Mouse (Mus musculus) liver, postnatal 0 days (tissue): Measurements from ENCODE around the gene Abcf2. TPM values are rescaled to one million over a fixed set of nuclear protein-coding genes. Genes with fewer than 3 reads are reported as not detected.

Experiments
- ATAC-seq: fragments of 200-750 bp; cut with Nextera tagmentation; 2 replicates; pipeline ENCODE4 v1.8.0; 2017; ENCODE audit warnings: mild to moderate bottlenecking, moderate library complexity
- DNase-seq: peaks from one replicate; pipeline ENCODE4 v3.0.0-alpha.2; 2016
- H3K27ac ChIP-seq: fragments of 300-500 bp; sonication (generic); 2 replicates; pipeline ENCODE4 v1.5.1; 2014; ENCODE audit warnings: antibody characterized with exemption, moderate library complexity, mild to moderate bottlenecking, low read depth
- H3K27me3 ChIP-seq: fragments of 300-500 bp; sonication (generic); 2 replicates; pipeline ENCODE4 v1.6.1; 2014; ENCODE audit warnings: low read length, control low read depth, mixed read lengths; ENCODE audit not compliant: insufficient read depth
- H3K36me3 ChIP-seq: fragments of 300-500 bp; sonication (generic); replicated peaks from 2 replicates; pipeline ENCODE4 v1.6.1; 2014; ENCODE audit warnings: mild to moderate bottlenecking, control low read depth, low read length, moderate library complexity, mixed read lengths; ENCODE audit not compliant: insufficient read depth
- H3K4me1 ChIP-seq: fragments of 300-500 bp; sonication (generic); 2 replicates; pipeline ENCODE4 v1.6.1; 2014; ENCODE audit warnings: antibody characterized with exemption, mild to moderate bottlenecking, control low read depth; ENCODE audit not compliant: insufficient read depth
- H3K4me2 ChIP-seq: fragments of 300-500 bp; sonication (generic); 2 replicates; pipeline ENCODE4 v1.6.1; 2014; ENCODE audit warnings: low read depth, mild to moderate bottlenecking, low read length, moderate library complexity, mixed read lengths
- H3K4me3 ChIP-seq: fragments of 300-500 bp; sonication (generic); 2 replicates; pipeline ENCODE4 v1.5.1; 2014; ENCODE audit warnings: low read depth, low read length
- H3K9ac ChIP-seq: fragments of 300-500 bp; sonication (generic); replicated peaks from 2 replicates; pipeline ENCODE4 v1.6.1; 2014; ENCODE audit warnings: mild to moderate bottlenecking, moderate library complexity
- H3K9me3 ChIP-seq: fragments of 300-500 bp; sonication (generic); 2 replicates; pipeline ENCODE4 v1.6.1; 2016; ENCODE audit warnings: mild to moderate bottlenecking, control low read depth, low read length, mixed read lengths
- CTCF ChIP-seq: sonication (generic); IDR thresholded peaks from 2 replicates; pipeline ENCODE4 v1.5.1; 2016; ENCODE audit warnings: antibody characterized with exemption, low read depth
- EP300 ChIP-seq: IDR thresholded peaks from 2 replicates; pipeline ENCODE4 v1.6.1; 2016; ENCODE audit warnings: antibody characterized with exemption, low read depth, mild to moderate bottlenecking
- WGBS: fragments of 180-500 bp; shearing (Covaris S2); extraction: QIAGEN DNeasy Blood & Tissue Kit; methylation state at CpG from one replicate; pipeline ENCODE4 v1.1.7; 2014; ENCODE audit not compliant: insufficient replicate concordance; 5-methylcytosine and 5-hydroxymethylcytosine counted together
- polyA plus RNA-seq: library from polyadenylated mRNA; unstranded; fragments of >200 nt; fragmentation: Nextera tagmentation; extraction: Ambion mirVana; gene quantifications from 2 replicates; pipeline ENCODE4 v1.2.1, GENCODE M21; 2015

The Abcf2 gene
- polyA plus RNA-seq, 1 experiment from 2014 or later = 26.4 TPM

DNA sequence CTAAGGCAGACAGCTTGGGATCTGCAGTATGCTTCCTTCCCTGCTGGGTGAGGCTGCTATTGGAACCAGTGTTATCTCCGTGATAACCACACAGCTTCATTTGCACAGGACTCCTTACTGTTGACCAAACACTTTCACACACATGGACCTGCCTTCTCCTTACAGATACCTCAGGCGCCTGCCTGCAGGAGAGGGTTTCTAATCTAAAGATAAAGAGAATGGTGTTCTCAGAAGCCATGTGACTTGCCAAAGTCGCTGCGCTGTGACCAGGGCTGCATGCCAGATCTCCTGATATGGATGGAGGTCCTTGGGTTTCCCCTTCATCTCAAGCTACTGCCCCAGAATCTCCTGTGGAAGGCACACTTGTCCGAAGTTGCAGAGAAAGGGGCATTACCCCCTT, 32.1 kb upstream of the Abcf2 start:
- Histone ChIP-seq H3K27ac (no peak overlapping the region), H3K4me3 (no peak overlapping the region), H3K9ac (no peak overlapping the region), H3K27me3 (peaks cover 34% of the 10 kb centered on the region), H3K4me1 (peaks cover 5% of the 10 kb centered on the region; the same call in 1 of the 2 replicates), H3K4me2 (no peak overlapping the region), H3K36me3 (no peaks in the 10 kb centered on the region), H3K9me3 (no peaks in the 10 kb centered on the region)
- no peak for DNase-seq
- 27% methylated on average over 5 of the region's 5 CpGs for WGBS
- no peak for TF ChIP-seq CTCF
- no peak for TF ChIP-seq EP300
- no peak for ATAC-seq

DNA sequence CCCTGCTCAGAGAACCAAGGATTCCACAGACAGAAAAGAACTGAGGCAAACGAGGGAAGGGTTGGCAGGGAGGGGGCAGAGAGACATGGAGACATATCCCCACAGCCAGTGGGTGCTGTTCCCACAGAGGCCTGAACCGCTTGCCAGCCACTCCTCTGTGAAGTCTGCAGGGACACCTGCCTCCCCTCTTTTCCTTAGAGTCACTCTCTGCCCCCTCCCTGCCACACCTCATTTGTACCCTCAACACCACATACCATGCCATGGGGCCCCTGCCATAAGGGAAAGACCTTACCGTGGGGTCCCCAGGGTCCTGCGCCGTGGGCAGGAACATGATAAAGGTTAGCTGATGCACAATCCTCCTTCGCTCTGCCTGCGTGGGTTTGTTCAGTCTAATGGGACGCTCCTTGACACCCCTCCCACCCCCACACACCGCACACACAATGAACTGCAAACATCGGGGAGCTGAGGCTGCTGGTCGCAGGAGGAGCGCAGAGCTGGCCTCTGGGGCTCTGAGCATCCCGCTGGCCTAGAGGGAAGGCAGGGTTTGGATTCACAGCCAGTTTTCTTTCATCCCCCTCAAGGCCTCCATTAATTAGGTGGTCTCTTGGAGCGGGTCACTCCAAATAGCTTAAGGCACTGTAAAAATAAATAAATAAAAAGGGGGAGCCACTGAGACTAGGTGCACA, 28.9 kb upstream of the Abcf2 start:
- no peaks in the 10 kb centered on the region for H3K36me3 ChIP-seq
- no peak for TF ChIP-seq EP300
- TF ChIP-seq CTCF = no peak
- peaks cover 65% of the 10 kb centered on the region for H3K27me3 ChIP-seq
- no peak overlapping the region for H3K27ac ChIP-seq
- DNase-seq (no peak), ATAC-seq (no peak)
- peaks cover 22% of the 10 kb centered on the region for H3K4me1 ChIP-seq
- 53% methylated on average over 14 of the region's 14 CpGs for WGBS
- no peaks in the 10 kb centered on the region for H3K9me3 ChIP-seq
- H3K4me3 ChIP-seq = no peak overlapping the region
- H3K9ac ChIP-seq = no peak overlapping the region
- H3K4me2 ChIP-seq = no peak overlapping the region

DNA sequence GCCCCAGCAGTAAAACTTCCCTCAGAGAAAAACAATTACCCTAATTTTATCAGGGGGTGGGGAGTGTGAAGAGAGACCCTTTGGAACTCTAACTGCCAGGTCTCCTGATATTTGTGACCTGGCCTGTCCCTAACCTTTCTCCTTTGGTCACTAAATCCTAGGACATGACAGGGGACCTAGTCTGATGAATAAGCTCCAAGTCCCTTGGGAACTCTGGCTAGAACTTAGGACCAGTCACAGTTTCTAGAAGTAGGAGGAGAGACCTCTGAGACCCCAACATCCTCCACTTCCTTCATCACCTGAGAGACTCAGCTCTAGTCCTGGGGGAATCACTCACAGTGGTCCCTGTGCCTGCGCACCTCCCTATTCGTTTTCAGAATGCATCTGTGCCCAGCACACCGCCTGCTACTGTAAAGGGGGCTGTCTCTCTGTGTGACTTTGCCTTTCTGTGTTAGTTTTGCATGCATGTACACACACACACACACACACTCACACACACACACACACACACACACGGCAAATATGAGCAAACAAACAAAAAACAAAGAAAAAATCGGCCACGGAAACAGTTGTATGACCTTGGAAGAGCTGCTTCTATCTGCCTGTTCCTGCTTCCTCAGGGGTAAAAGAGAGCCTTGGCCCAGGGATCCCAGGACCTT, 28.2 kb upstream of the Abcf2 start:
- ATAC-seq (no peak), DNase-seq (no peak)
- Histone ChIP-seq H3K36me3 (no peaks in the 10 kb centered on the region), H3K4me1 (peaks cover 22% of the 10 kb centered on the region), H3K27me3 (peaks cover 72% of the 10 kb centered on the region), H3K4me2 (peak overlapping the region; percentile 74), H3K4me3 (no peak overlapping the region), H3K9me3 (no peaks in the 10 kb centered on the region), H3K9ac (no peak overlapping the region), H3K27ac (no peak overlapping the region)
- TF ChIP-seq EP300 (no peak), CTCF (no peak)
- 25% methylated on average over 6 of the region's 6 CpGs for WGBS

DNA sequence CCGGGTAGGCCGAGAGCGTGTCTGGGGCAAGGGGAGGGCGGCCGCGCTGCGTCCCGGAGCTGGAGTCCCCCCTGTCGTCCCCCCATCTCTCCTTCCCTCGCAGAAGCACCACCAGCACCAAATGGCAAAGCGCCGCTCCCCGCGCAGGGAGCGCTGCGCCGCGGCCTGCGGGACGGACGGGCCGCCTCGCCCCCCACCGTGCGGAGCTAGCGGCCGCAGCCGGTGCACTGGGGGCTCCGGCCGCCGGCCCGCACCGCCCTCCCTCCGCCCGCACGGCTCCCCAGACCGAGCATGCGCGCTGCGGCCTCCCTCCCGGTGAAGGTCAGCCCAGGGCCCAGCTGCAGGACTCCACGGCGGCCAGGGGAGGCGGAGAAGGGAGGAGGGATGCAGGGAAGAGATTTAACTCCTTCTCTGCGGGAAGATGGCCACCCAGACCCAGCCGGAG, 27.4 kb upstream of the Abcf2 start:
- TF ChIP-seq EP300 = no peak
- TF ChIP-seq CTCF = peak; percentile 35
- peak; percentile 82 for ATAC-seq
- Histone ChIP-seq H3K4me2 (peak overlapping the region; percentile 74), H3K36me3 (no peaks in the 10 kb centered on the region), H3K4me1 (peaks cover 22% of the 10 kb centered on the region), H3K27ac (no peak overlapping the region), H3K4me3 (peak overlapping the region; percentile 56), H3K27me3 (peaks cover 78% of the 10 kb centered on the region), H3K9ac (peak overlapping the region; percentile 34; the same call in 1 of the 2 replicates), H3K9me3 (no peaks in the 10 kb centered on the region)
- peak; percentile 77 for DNase-seq
- under 1% methylated on average over 23 of the region's 46 CpGs for WGBS

DNA sequence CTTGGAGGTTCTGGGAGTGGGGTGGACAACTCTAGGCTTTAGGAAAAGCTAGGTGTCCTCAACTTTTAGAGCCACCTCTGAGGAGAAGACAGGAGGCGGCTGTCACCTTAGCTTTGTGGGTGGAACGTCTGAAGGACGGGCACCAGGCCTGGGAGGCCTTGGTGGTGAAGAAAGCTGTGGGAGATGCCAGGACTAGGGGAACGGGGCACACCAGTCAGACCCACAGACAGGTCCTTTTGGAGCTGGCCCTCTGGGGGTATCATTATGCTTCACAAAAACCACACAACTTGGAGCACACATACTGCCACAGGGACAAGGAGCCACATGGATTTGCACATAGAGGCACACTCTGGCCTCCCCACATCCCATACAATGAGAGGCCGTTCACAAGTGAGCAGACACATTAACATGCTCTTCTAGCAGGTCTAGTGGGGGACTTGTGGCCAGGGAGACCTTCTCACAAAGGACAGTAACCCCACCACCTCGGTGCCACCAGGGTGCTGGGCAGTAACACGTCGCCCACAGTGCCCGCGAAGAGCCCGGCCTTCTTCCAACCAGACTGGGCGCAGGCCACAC, 26.9 kb upstream of the Abcf2 start:
- no peak overlapping the region for H3K27ac ChIP-seq
- WGBS = 33% methylated on average over 11 of the region's 12 CpGs
- peaks cover 22% of the 10 kb centered on the region for H3K4me1 ChIP-seq
- H3K4me2 ChIP-seq = peak overlapping the region; percentile 74
- no peaks in the 10 kb centered on the region for H3K9me3 ChIP-seq
- ATAC-seq = no peak
- peak overlapping the region; percentile 34; the same call in 1 of the 2 replicates for H3K9ac ChIP-seq
- no peaks in the 10 kb centered on the region for H3K36me3 ChIP-seq
- TF ChIP-seq CTCF (no peak), EP300 (no peak)
- DNase-seq = no peak
- H3K27me3 ChIP-seq = peaks cover 83% of the 10 kb centered on the region
- H3K4me3 ChIP-seq = peak overlapping the region; percentile 56

DNA sequence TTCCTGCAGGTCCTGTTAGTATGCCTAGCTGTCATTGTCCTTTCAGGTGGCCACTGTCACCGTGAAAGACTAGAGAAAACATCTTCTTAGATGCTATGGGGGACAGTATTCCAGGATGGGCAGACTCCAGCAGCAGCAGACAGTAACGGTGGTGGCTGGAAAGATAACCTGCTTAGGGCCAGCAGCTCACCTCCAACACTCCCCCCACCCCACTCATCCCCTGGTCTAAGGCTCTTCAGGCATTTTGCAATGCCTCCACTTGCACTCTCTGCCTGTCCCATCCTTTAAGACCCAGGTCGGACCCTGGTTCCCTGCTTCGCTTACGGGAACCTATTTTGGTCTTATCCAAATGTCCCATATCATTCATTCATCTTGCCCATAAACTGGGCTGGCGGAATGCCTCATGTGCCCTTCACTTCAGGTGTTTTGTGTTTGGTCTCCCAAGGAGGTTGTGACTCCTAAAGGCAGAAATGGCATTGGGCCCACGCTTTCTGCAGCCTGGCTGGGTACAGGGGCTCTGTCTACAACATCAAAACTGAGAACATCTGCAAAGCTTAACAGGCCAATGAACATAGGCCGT, 26.3 kb upstream of the Abcf2 start:
- WGBS = 64% methylated on average over 8 of the region's 8 CpGs
- TF ChIP-seq EP300 (no peak), CTCF (no peak)
- Histone ChIP-seq H3K4me1 (peaks cover 24% of the 10 kb centered on the region), H3K36me3 (no peaks in the 10 kb centered on the region), H3K4me2 (no peak overlapping the region), H3K4me3 (no peak overlapping the region), H3K9ac (no peak overlapping the region), H3K9me3 (no peaks in the 10 kb centered on the region), H3K27me3 (peaks cover 86% of the 10 kb centered on the region), H3K27ac (no peak overlapping the region)
- DNase-seq (no peak), ATAC-seq (no peak)
